Mouse (Mus musculus): ENCODE data around the gene Utp6. TPM values are rescaled to one million over a fixed set of nuclear protein-coding genes. Genes with fewer than 3 reads are reported as not detected.
A peak's percentile ranks its signal among the peaks of the same experiment; 100 is the strongest.
"Not testable (repeated sequence)": the region's sequence is repeated elsewhere in the genome, so short reads cannot be mapped to it uniquely, and the experiment has no call there.

Gene Utp6
- polyA plus RNA-seq (2016; fragmentation: Nextera tagmentation; extraction: Ambion mirVana) = 80.1 and 81.2 TPM in 2 replicates

- Histone ChIP-seq H3K36me3 (replicated peaks) (peaks cover 33% of the 10 kb centered on the region), H3K9me3 (no peaks in the 10 kb centered on the region), H3K27ac (peak within 1 kb of the TSS; percentile 84), H3K4me3 (peak within 1 kb of the TSS; percentile 66), H3K27me3 (ENCODE audit: poor library complexity, severe bottlenecking) (0 out of 2 replicates have a peak, but pooled peaks cover 4% of the 10 kb centered on the region), H3K4me1 (peaks cover 14% of the 10 kb centered on the region)
- peak; percentile 100 for DNase-seq (ENCODE audit: extremely low spot score, low spot score)
- under 1% methylated on average over 46 of the region's 46 CpGs for WGBS
These were observed at the start of gene Utp6 for GRCm38 (mm10) chr11:79962125-79962876. Gene Utp6, minus strand, starts transcription at chr11:79962390.

GRCm38 (mm10) chr11:79994271-79994988, 32.2 kb upstream of the Utp6 start:
- whole genome bisulfite sequencing = 9% methylated on average over 7 of the region's 7 CpGs
- peaks cover 44% of the 10 kb centered on the region for H3K36me3 ChIP-seq (replicated peaks)
- peak overlapping the region; percentile 98 for H3K4me3 ChIP-seq
- DNase-seq (ENCODE audit: extremely low spot score, low spot score) = no peak
- H3K4me1 ChIP-seq = peaks cover 17% of the 10 kb centered on the region
- H3K27me3 ChIP-seq (ENCODE audit: poor library complexity, severe bottlenecking) = no peaks in the 10 kb centered on the region
- no peaks in the 10 kb centered on the region for H3K9me3 ChIP-seq
- H3K27ac ChIP-seq = peak overlapping the region; percentile 99

GRCm38 (mm10) chr11:79993356-79994270, 31.4 kb upstream of the Utp6 start:
- DNase-seq (ENCODE audit: extremely low spot score, low spot score) = no peak

GRCm38 (mm10) chr11:79992592-79993355, 30.6 kb upstream of the Utp6 start, which contains the start of gene Suz12:
Gene Suz12, plus strand, starts transcription at chr11:79993106.
- H3K4me3 ChIP-seq = peak within 1 kb of the TSS; percentile 98
- no peaks in the 10 kb centered on the region for H3K27me3 ChIP-seq (ENCODE audit: poor library complexity, severe bottlenecking)
- H3K9me3 ChIP-seq = no peaks in the 10 kb centered on the region
- H3K4me1 ChIP-seq = peaks cover 17% of the 10 kb centered on the region
- WGBS = under 1% methylated on average over 74 of the region's 74 CpGs
- peak; percentile 97 for DNase-seq (ENCODE audit: extremely low spot score, low spot score)
- peak within 1 kb of the TSS; percentile 99 for H3K27ac ChIP-seq
- peaks cover 27% of the 10 kb centered on the region for H3K36me3 ChIP-seq (replicated peaks)

More at GRCm38 (mm10) chr11:79993356-79994270, 31.4 kb upstream of the Utp6 start:
- Histone ChIP-seq H3K36me3 (replicated peaks) (peaks cover 36% of the 10 kb centered on the region), H3K27me3 (ENCODE audit: poor library complexity, severe bottlenecking) (no peaks in the 10 kb centered on the region), H3K9me3 (no peaks in the 10 kb centered on the region), H3K4me1 (peaks cover 17% of the 10 kb centered on the region), H3K27ac (peak overlapping the region; percentile 99), H3K4me3 (peak overlapping the region; percentile 98)
- under 1% methylated on average over 73 of the region's 74 CpGs for whole genome bisulfite sequencing

- H3K9me3 ChIP-seq = no peaks in the 10 kb centered on the region
- 33% methylated on average over 20 of the region's 21 CpGs for WGBS
- peak overlapping the region; percentile 98 for H3K4me3 ChIP-seq
- H3K36me3 ChIP-seq (replicated peaks) = peaks cover 21% of the 10 kb centered on the region
- DNase-seq (ENCODE audit: extremely low spot score, low spot score) = no peak
- H3K27ac ChIP-seq = peak overlapping the region; percentile 99
- H3K4me1 ChIP-seq = peaks cover 17% of the 10 kb centered on the region
- no peaks in the 10 kb centered on the region for H3K27me3 ChIP-seq (ENCODE audit: poor library complexity, severe bottlenecking)
These were observed 29.9 kb upstream of the Utp6 start for GRCm38 (mm10) chr11:79992035-79992591.

GRCm38 (mm10) chr11:79991600-79991999, 29.4 kb upstream of the Utp6 start:
- no peaks in the 10 kb centered on the region for H3K9me3 ChIP-seq
- 89% methylated on average over 5 of the region's 5 CpGs for WGBS
- peaks cover 17% of the 10 kb centered on the region for H3K4me1 ChIP-seq
- no peak overlapping the region for H3K4me3 ChIP-seq
- peaks cover 15% of the 10 kb centered on the region for H3K36me3 ChIP-seq (replicated peaks)
- DNase-seq (ENCODE audit: extremely low spot score, low spot score) = no peak
- no peak overlapping the region for H3K27ac ChIP-seq
- no peaks in the 10 kb centered on the region for H3K27me3 ChIP-seq (ENCODE audit: poor library complexity, severe bottlenecking)

GRCm38 (mm10) chr11:79990120-79990519, 27.9 kb upstream of the Utp6 start:
- no peaks in the 10 kb centered on the region for H3K27me3 ChIP-seq (ENCODE audit: poor library complexity, severe bottlenecking)
- WGBS = 90% methylated on average over 2 of the region's 2 CpGs

GRCm38 (mm10) chr11:79987896-79988295, 25.7 kb upstream of the Utp6 start:
- 86% methylated on average over 3 of the region's 3 CpGs for WGBS

More at GRCm38 (mm10) chr11:79990120-79990519, 27.9 kb upstream of the Utp6 start:
- H3K27ac ChIP-seq = no peak overlapping the region
- H3K9me3 ChIP-seq = no peaks in the 10 kb centered on the region
- H3K4me1 ChIP-seq = peaks cover 12% of the 10 kb centered on the region
- peaks cover under 1% of the 10 kb centered on the region; the same call in 1 of the 2 replicates for H3K36me3 ChIP-seq (replicated peaks)
- DNase-seq (ENCODE audit: extremely low spot score, low spot score) = no peak
- H3K4me3 ChIP-seq = no peak overlapping the region

GRCm38 (mm10) chr11:79986886-79987285, 24.7 kb upstream of the Utp6 start:
- no peak overlapping the region for H3K4me3 ChIP-seq
- H3K9me3 ChIP-seq = no peaks in the 10 kb centered on the region
- WGBS = 95% methylated on average over 4 of the region's 4 CpGs
- H3K27me3 ChIP-seq (ENCODE audit: poor library complexity, severe bottlenecking) = no peaks in the 10 kb centered on the region
- H3K36me3 ChIP-seq (replicated peaks) = no peaks in the 10 kb centered on the region
- H3K27ac ChIP-seq = no peak overlapping the region
- no peak for DNase-seq (ENCODE audit: extremely low spot score, low spot score)
- no peaks in the 10 kb centered on the region for H3K4me1 ChIP-seq

More at GRCm38 (mm10) chr11:79987896-79988295, 25.7 kb upstream of the Utp6 start:
- Histone ChIP-seq H3K4me1 (peaks cover 7% of the 10 kb centered on the region), H3K4me3 (no peak overlapping the region), H3K9me3 (no peaks in the 10 kb centered on the region), H3K27me3 (ENCODE audit: poor library complexity, severe bottlenecking) (no peaks in the 10 kb centered on the region), H3K36me3 (replicated peaks) (no peaks in the 10 kb centered on the region), H3K27ac (no peak overlapping the region)
- no peak for DNase-seq (ENCODE audit: extremely low spot score, low spot score)

- 93% methylated on average over 4 of the region's 4 CpGs for WGBS
- not testable (repeated sequence) for H3K27ac ChIP-seq; DNase-seq (ENCODE audit: extremely low spot score, low spot score); H3K9me3 ChIP-seq; H3K36me3 ChIP-seq (replicated peaks); H3K4me3 ChIP-seq
- peaks cover 20% of the 10 kb centered on the region for H3K4me1 ChIP-seq
- peaks cover 29% of the 10 kb centered on the region for H3K27me3 ChIP-seq (ENCODE audit: poor library complexity, severe bottlenecking)
These were observed 15.6 kb upstream of the Utp6 start for GRCm38 (mm10) chr11:79977747-79978146.

- H3K27ac ChIP-seq; H3K4me3 ChIP-seq; H3K9me3 ChIP-seq; DNase-seq (ENCODE audit: extremely low spot score, low spot score); H3K36me3 ChIP-seq (replicated peaks): not testable (repeated sequence)
- H3K27me3 ChIP-seq (ENCODE audit: poor library complexity, severe bottlenecking) = peaks cover 36% of the 10 kb centered on the region
- WGBS = 96% methylated on average over 14 of the region's 14 CpGs
- H3K4me1 ChIP-seq = peaks cover 20% of the 10 kb centered on the region
These were observed 14.9 kb upstream of the Utp6 start for GRCm38 (mm10) chr11:79977061-79977460.
